Mouse (Mus musculus) liver, embryonic 16.5 days (tissue): ENCODE data around the gene Ip6k1. TPM values are rescaled to one million over a fixed set of nuclear protein-coding genes. Genes with fewer than 3 reads are reported as not detected.
"Not testable (repeated sequence)": the region's sequence is repeated elsewhere in the genome, so short reads cannot be mapped to it uniquely, and the experiment has no call there.

Experiments used
- ATAC-seq: fragments of 200-750 bp; cut with Nextera tagmentation; 2 replicates; pipeline ENCODE4 v1.8.0; 2017; ENCODE audit warnings: low read depth, mild to moderate bottlenecking, moderate number of reproducible peaks, moderate library complexity
- H3K27ac ChIP-seq: fragments of 300-500 bp; sonication (generic); 2 replicates; pipeline ENCODE4 v1.5.1; 2014; ENCODE audit warnings: mild to moderate bottlenecking, low read length
- H3K27me3 ChIP-seq: fragments of 300-500 bp; sonication (generic); 2 replicates; pipeline ENCODE4 v1.6.1; 2014; ENCODE audit warnings: low read depth, low read length, mixed read lengths; ENCODE audit not compliant: control insufficient read depth, insufficient read depth
- H3K36me3 ChIP-seq: fragments of 300-500 bp; sonication (generic); 2 replicates; pipeline ENCODE4 v1.6.1; 2014; ENCODE audit warnings: mild to moderate bottlenecking; ENCODE audit not compliant: control insufficient read depth, insufficient read depth
- H3K4me1 ChIP-seq: fragments of 300-500 bp; sonication (generic); 2 replicates; pipeline ENCODE4 v1.6.1; 2014; ENCODE audit warnings: low read depth, low read length, mixed read lengths; ENCODE audit not compliant: control insufficient read depth
- H3K4me2 ChIP-seq: fragments of 300-500 bp; sonication (generic); 2 replicates; pipeline ENCODE4 v1.6.1; 2014; ENCODE audit warnings: low read depth, low read length, mixed read lengths
- H3K4me3 ChIP-seq: fragments of 300-500 bp; sonication (generic); 2 replicates; pipeline ENCODE4 v1.5.1; 2014; ENCODE audit warnings: low read depth, mild to moderate bottlenecking, low read length
- H3K9ac ChIP-seq: fragments of 300-500 bp; sonication (generic); 2 replicates; pipeline ENCODE4 v1.6.1; 2014; ENCODE audit warnings: low read depth, low read length
- H3K9me3 ChIP-seq: fragments of 300-500 bp; sonication (generic); replicated peaks from 2 replicates; pipeline ENCODE4 v1.6.1; 2016; ENCODE audit warnings: low read length; ENCODE audit not compliant: control insufficient read depth
- WGBS: fragments of 180-500 bp; shearing (Covaris S2); extraction: QIAGEN DNeasy Blood & Tissue Kit; methylation state at CpG from one replicate; pipeline ENCODE4 v1.1.7; 2014; ENCODE audit not compliant: insufficient replicate concordance; 5-methylcytosine and 5-hydroxymethylcytosine counted together
- polyA plus RNA-seq: library from polyadenylated mRNA; unstranded; fragments of >200 nt; fragmentation: Nextera tagmentation; extraction: Ambion mirVana; gene quantifications from 2 replicates; pipeline ENCODE4 v1.2.1, GENCODE M21; 2015

Gene Ip6k1
- polyA plus RNA-seq, 1 experiment from 2014 or later, result 45.3 TPM

DNA sequence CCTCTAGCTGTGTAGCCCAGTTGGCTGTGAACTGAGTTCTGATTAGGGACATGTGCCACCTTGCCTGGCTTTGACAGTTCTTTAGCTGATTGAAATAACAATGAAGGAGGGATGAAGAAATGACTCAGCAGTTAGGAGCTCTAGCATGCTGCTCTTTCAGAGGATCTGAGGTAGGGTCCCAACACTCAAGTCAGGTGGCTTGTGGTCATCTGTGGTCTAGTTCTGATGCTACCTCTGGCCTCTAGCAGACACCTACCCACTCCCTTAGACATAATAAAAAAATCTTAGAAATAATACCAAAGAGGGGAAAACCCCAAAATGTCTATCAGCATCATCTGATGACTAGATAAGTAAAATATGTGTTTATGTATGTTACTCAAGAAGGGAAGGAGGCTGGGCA is 8.1 kb downstream of the Ip6k1 start:
- Histone ChIP-seq H3K4me2 (no peak overlapping the region), H3K9me3 (no peaks in the 10 kb centered on the region), H3K27me3 (no peaks in the 10 kb centered on the region), H3K9ac (no peak overlapping the region), H3K4me3 (no peak overlapping the region), H3K27ac (no peak overlapping the region), H3K4me1 (peaks cover 19% of the 10 kb centered on the region), H3K36me3 (peaks cover 13% of the 10 kb centered on the region)
- no peak for ATAC-seq

DNA sequence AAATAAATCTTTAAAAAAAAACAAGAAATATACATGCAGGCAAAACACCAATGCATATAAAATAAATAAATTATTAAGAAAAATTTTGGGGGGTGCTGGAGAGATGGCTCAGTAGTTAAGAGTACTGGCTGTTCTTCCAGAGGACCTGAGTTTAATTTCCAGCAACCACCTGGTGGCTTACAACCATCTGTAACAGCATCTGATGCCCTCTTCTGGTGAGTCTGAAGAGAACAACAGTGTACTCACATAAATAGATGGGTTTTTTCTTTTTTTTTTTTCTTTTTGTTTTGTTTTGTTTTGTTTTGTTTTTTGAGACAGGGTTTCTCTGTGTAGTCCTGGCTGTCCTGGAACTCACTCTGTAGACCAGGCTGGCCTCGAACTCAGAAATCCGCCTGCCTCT is 11.3 kb downstream of the Ip6k1 start:
- 87% methylated on average over 2 of the region's 2 CpGs for WGBS
- not testable (repeated sequence) for ATAC-seq, H3K4me3 ChIP-seq

GRCm38 (mm10) chr9:108017127-108017526 is 14.8 kb downstream of the Ip6k1 start:
- peaks cover 11% of the 10 kb centered on the region for H3K36me3 ChIP-seq
- no peaks in the 10 kb centered on the region for H3K27me3 ChIP-seq
- 89% methylated on average over 3 of the region's 3 CpGs for WGBS
- no peaks in the 10 kb centered on the region for H3K9me3 ChIP-seq
- peaks cover 5% of the 10 kb centered on the region for H3K4me1 ChIP-seq
- no peak overlapping the region for H3K4me3 ChIP-seq
- no peak overlapping the region for H3K27ac ChIP-seq
- no peak overlapping the region for H3K9ac ChIP-seq
- no peak overlapping the region for H3K4me2 ChIP-seq
- no peak for ATAC-seq

More for the DNA sequence above, 11.3 kb downstream of the Ip6k1 start:
- not testable (repeated sequence) for H3K4me2 ChIP-seq, H3K27me3 ChIP-seq, H3K9me3 ChIP-seq, H3K4me1 ChIP-seq, H3K9ac ChIP-seq, H3K27ac ChIP-seq
- peaks cover 13% of the 10 kb centered on the region for H3K36me3 ChIP-seq

GRCm38 (mm10) chr9:108020741-108021140 is 18.4 kb downstream of the Ip6k1 start:
- H3K9me3 ChIP-seq, result no peaks in the 10 kb centered on the region
- ATAC-seq, result no peak
- no peak overlapping the region for H3K4me2 ChIP-seq
- H3K36me3 ChIP-seq, result peaks cover 17% of the 10 kb centered on the region
- H3K9ac ChIP-seq, result no peak overlapping the region
- WGBS, result 87% methylated on average over 1 of the region's 1 CpGs
- H3K27me3 ChIP-seq, result no peaks in the 10 kb centered on the region
- peaks cover 8% of the 10 kb centered on the region for H3K4me1 ChIP-seq
- no peak overlapping the region for H3K4me3 ChIP-seq
- H3K27ac ChIP-seq, result peak overlapping the region; percentile 32; the same call in 1 of the 2 replicates

GRCm38 (mm10) chr9:108023216-108023615 is 20.9 kb downstream of the Ip6k1 start:
- H3K4me3 ChIP-seq, result no peak overlapping the region
- H3K27me3 ChIP-seq, result no peaks in the 10 kb centered on the region
- ATAC-seq, result no peak

GRCm38 (mm10) chr9:108026584-108026983 is 24.3 kb downstream of the Ip6k1 start:
- no peak overlapping the region for H3K27ac ChIP-seq
- no peaks in the 10 kb centered on the region for H3K27me3 ChIP-seq
- H3K9me3 ChIP-seq, result no peaks in the 10 kb centered on the region
- no peak overlapping the region for H3K4me3 ChIP-seq
- 87% methylated on average over 3 of the region's 3 CpGs for WGBS
- ATAC-seq, result no peak
- no peak overlapping the region for H3K9ac ChIP-seq
- peaks cover 41% of the 10 kb centered on the region for H3K36me3 ChIP-seq
- H3K4me2 ChIP-seq, result no peak overlapping the region
- peaks cover 3% of the 10 kb centered on the region; the same call in 1 of the 2 replicates for H3K4me1 ChIP-seq

More at GRCm38 (mm10) chr9:108023216-108023615, 20.9 kb downstream of the Ip6k1 start:
- Histone ChIP-seq H3K4me1 (peaks cover 8% of the 10 kb centered on the region), H3K9ac (no peak overlapping the region), H3K27ac (no peak overlapping the region), H3K9me3 (no peaks in the 10 kb centered on the region), H3K4me2 (no peak overlapping the region), H3K36me3 (peaks cover 37% of the 10 kb centered on the region)
- WGBS, result 77% methylated on average over 3 of the region's 3 CpGs

GRCm38 (mm10) chr9:108027867-108028266 is 25.6 kb downstream of the Ip6k1 start:
- Histone ChIP-seq H3K4me1 (no peaks in the 10 kb centered on the region), H3K36me3 (peaks cover 52% of the 10 kb centered on the region), H3K27me3 (no peaks in the 10 kb centered on the region), H3K27ac (no peak overlapping the region), H3K9me3 (no peaks in the 10 kb centered on the region), H3K9ac (no peak overlapping the region), H3K4me3 (no peak overlapping the region), H3K4me2 (no peak overlapping the region)
- 89% methylated on average over 3 of the region's 3 CpGs for WGBS
- no peak for ATAC-seq

DNA sequence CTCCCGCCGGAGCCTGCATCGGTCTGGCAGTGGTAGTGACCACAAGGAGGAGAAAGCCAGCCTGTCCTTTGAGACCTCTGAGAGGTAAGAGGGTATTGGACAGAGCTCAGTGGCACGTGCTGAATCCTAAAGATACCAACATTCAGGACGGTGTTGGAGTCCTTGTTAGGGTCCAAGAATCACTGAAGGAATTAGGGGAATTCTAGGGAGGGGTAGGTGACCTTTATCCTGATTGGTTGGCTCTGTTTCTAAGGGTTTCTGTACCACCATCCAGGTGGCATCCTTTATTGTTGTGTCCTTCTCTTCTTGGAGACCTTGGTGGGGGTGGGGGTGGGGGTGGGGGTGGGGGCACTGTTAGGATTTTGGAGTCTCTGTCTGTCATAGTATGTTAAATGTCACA is 29.8 kb downstream of the Ip6k1 start:
- ATAC-seq, result no peak
- 90% methylated on average over 5 of the region's 5 CpGs for WGBS
- Histone ChIP-seq H3K4me2 (no peak overlapping the region), H3K4me3 (no peak overlapping the region), H3K27ac (no peak overlapping the region), H3K9ac (no peak overlapping the region), H3K4me1 (no peaks in the 10 kb centered on the region), H3K27me3 (no peaks in the 10 kb centered on the region), H3K36me3 (peaks cover 50% of the 10 kb centered on the region), H3K9me3 (no peaks in the 10 kb centered on the region)

GRCm38 (mm10) chr9:108035331-108036156 is 33.2 kb downstream of the Ip6k1 start:
- 95% methylated on average over 2 of the region's 2 CpGs for WGBS

More at GRCm38 (mm10) chr9:108035331-108036156, 33.2 kb downstream of the Ip6k1 start:
- Histone ChIP-seq H3K27me3 (no peaks in the 10 kb centered on the region), H3K9me3 (no peaks in the 10 kb centered on the region), H3K27ac (no peak overlapping the region), H3K36me3 (peaks cover 52% of the 10 kb centered on the region), H3K4me3 (no peak overlapping the region), H3K4me2 (no peak overlapping the region), H3K4me1 (no peaks in the 10 kb centered on the region), H3K9ac (no peak overlapping the region)
- no peak for ATAC-seq
